Mouse (Mus musculus) adrenal gland, adult 2 months (tissue): Measurements from ENCODE around the gene Ubr7. TPM values are rescaled to one million over a fixed set of nuclear protein-coding genes. Genes with fewer than 3 reads are reported as not detected.

Source experiments
- DNase-seq: peaks from one replicate; pipeline ENCODE4 v3.0.0; 2021
- polyA plus RNA-seq: library from polyadenylated mRNA; depleted of rRNA; stranded (reverse); fragments of >200 nt; gene quantifications from 2 replicates; pipeline ENCODE4 v1.2.3, GENCODE M21; 2012; rRNA removed
- total RNA-seq, 2 experiments: library from RNA; stranded (reverse); gene quantifications; 2 replicates each; pipeline ENCODE4 v1.2.3; 2021

The Ubr7 gene
- total and polyA plus RNA-seq, 3 experiments = 8.6 to 32.4 (median 31.0) TPM

GRCm38 (mm10) chr12:102826399-102826798 is 68.6 kb downstream of the Ubr7 start:
- DNase-seq = no peak

- DNase-seq = no peak
Measured at GRCm38 (mm10) chr12:102827119-102827518, 69.4 kb downstream of the Ubr7 start.

Other genes with a start within 250 kb of the Ubr7 start
- gene Chga, start 203.0 kb upstream of the Ubr7 start, total RNA-seq = 1,000 to 10,000 TPM; 1,470 to 2,168 TPM
- 4,298 and 5,253 TPM in 2 replicates for gene Chga, start 203.0 kb upstream of the Ubr7 start, polyA plus RNA-seq
- gene Itpk1, start 53.0 kb upstream of the Ubr7 start, total RNA-seq = 10 to 100 TPM; 54.9 to 99.2 TPM
- gene Itpk1, start 53.0 kb upstream of the Ubr7 start, polyA plus RNA-seq = 50.8 and 70.9 TPM in 2 replicates
- 1 to 10 TPM; 3.7 to 7.9 TPM for gene Moap1, start 14.3 kb upstream of the Ubr7 start, total RNA-seq
- 0.56 and 0.81 TPM in 2 replicates for gene Moap1, start 14.3 kb upstream of the Ubr7 start, polyA plus RNA-seq
- 1 to 10 TPM; 7.5 to 8.5 TPM for gene Tmem251, start 14.2 kb upstream of the Ubr7 start, total RNA-seq
- 3.4 TPM in 2 replicates for gene Tmem251, start 14.2 kb upstream of the Ubr7 start, polyA plus RNA-seq
- not detected for gene Gm28051, start 202 bp upstream of the Ubr7 start, total RNA-seq
- not detected in 2 replicates for gene Gm28051, start 202 bp upstream of the Ubr7 start, polyA plus RNA-seq
- gene Gon7, start 164 bp upstream of the Ubr7 start, total RNA-seq = 10 to 100 TPM; 11.6 to 11.7 TPM
- gene Gon7, start 164 bp upstream of the Ubr7 start, polyA plus RNA-seq = 8.7 and 12.7 TPM in 2 replicates
- gene Gm20604, start 705 bp downstream of the Ubr7 start, total RNA-seq = 1 to 10 TPM; 7.4 to 7.9 TPM
- 0.32 and 0.43 TPM in 2 replicates for gene Gm20604, start 705 bp downstream of the Ubr7 start, polyA plus RNA-seq
- 10 to 100 TPM; 37.4 to 49.2 TPM for gene Btbd7, start 120.5 kb downstream of the Ubr7 start, total RNA-seq
- 8.7 and 9.5 TPM in 2 replicates for gene Btbd7, start 120.5 kb downstream of the Ubr7 start, polyA plus RNA-seq
- not detected for gene Cox8c, start 141.3 kb downstream of the Ubr7 start, total RNA-seq
- gene Cox8c, start 141.3 kb downstream of the Ubr7 start, polyA plus RNA-seq = not detected in 2 replicates
- 1 to 10 TPM; 4.4 to 8.1 TPM for gene Unc79, start 190.9 kb downstream of the Ubr7 start, total RNA-seq
- 1.5 and 3.7 TPM in 2 replicates for gene Unc79, start 190.9 kb downstream of the Ubr7 start, polyA plus RNA-seq